Mouse (Mus musculus): Measurements from ENCODE around the gene Pdcd1lg2.

DNA sequence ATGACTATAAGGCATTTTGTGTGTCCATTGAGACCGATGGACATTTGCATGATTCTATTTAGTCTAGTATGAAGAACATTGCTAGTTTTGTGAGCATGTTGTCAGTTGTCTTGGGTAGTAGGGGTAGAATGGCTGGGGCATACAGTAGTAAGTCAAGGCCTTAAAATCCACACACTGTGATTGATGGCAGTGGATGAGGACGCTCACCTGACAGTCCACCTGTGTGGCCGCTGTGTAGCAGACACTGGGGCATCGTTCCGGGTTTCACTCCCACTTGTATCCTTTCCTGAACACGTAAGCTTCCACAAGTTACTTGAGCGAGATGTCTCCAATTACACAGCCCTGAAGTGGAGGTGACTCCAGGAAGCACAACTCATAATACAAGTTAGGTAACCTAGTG, 47.2 kb upstream of the Pdcd1lg2 start:
- TF ChIP-seq NRF1 (IDR thresholded peaks at IDR 0.05; ENCODE audit: insufficient read depth, low read depth, low read length, poor library complexity, severe bottlenecking) (no peak), HCFC1 (IDR thresholded peaks at IDR 0.05; ENCODE audit: low read depth, low read length) (no peak), JUND (IDR thresholded peaks at IDR 0.05; ENCODE audit: low read depth, low read length) (no peak)

All from MEL (cell line).